Mouse (Mus musculus): ENCODE results near the gene Samt4. TPM values are rescaled to one million over a fixed set of nuclear protein-coding genes. Genes with fewer than 3 reads are reported as not detected.
"Not testable (repeated sequence)": the region's sequence is repeated elsewhere in the genome, so short reads cannot be mapped to it uniquely, and the experiment has no call there.

Samt4 gene
- not detected in 2 replicates for polyA plus RNA-seq (2012; ENCODE audit: insufficient read depth, low replicate concordance)

GRCm38 (mm10) chrX:154481702-154482101 is at the start of gene Samt4:
Gene Samt4, plus strand, starts transcription at chrX:154482002.
- H3K9me3 ChIP-seq, result no peaks in the 10 kb centered on the region
- H3K27me3 ChIP-seq (replicated peaks), result no peaks in the 10 kb centered on the region
- H3K4me3 ChIP-seq (replicated peaks), result no peak within 1 kb of the TSS
- no peaks in the 10 kb centered on the region for H3K36me3 ChIP-seq (replicated peaks; ENCODE audit: low read length)
- H3K4me1 ChIP-seq, result no peaks in the 10 kb centered on the region
- no peak for TF ChIP-seq FLI1 (IDR thresholded peaks at IDR 0.05; ENCODE audit: low read length)
- TF ChIP-seq GATA1 (IDR thresholded peaks at IDR 0.05; ENCODE audit: borderline replicate concordance, low read length), result no peak

GRCm38 (mm10) chrX:154443696-154444095 is 38.1 kb upstream of the Samt4 start:
- H3K9me3 ChIP-seq, result peaks cover 17% of the 10 kb centered on the region
- not testable (repeated sequence) for H3K27me3 ChIP-seq (replicated peaks); H3K4me1 ChIP-seq; H3K4me3 ChIP-seq (replicated peaks); H3K36me3 ChIP-seq (replicated peaks; ENCODE audit: low read length)

GRCm38 (mm10) chrX:154468386-154468785 is 13.4 kb upstream of the Samt4 start:
- not testable (repeated sequence) for H3K4me1 ChIP-seq; H3K36me3 ChIP-seq (replicated peaks; ENCODE audit: low read length); H3K4me3 ChIP-seq (replicated peaks); H3K27me3 ChIP-seq (replicated peaks); H3K9me3 ChIP-seq

Other genes starting within 250 kb of the Samt4 start
- gene 4930524N10Rik, start 138.6 kb upstream of the Samt4 start, polyA plus RNA-seq (2012; ENCODE audit: insufficient read depth, low replicate concordance), result not detected in 2 replicates
- gene Samt2, start 97.4 kb downstream of the Samt4 start, polyA plus RNA-seq (2012; ENCODE audit: insufficient read depth, low replicate concordance), result not detected in 2 replicates

Data from megakaryocyte, embryonic 14.5 days (primary cell).